In the genomic region with DNA sequence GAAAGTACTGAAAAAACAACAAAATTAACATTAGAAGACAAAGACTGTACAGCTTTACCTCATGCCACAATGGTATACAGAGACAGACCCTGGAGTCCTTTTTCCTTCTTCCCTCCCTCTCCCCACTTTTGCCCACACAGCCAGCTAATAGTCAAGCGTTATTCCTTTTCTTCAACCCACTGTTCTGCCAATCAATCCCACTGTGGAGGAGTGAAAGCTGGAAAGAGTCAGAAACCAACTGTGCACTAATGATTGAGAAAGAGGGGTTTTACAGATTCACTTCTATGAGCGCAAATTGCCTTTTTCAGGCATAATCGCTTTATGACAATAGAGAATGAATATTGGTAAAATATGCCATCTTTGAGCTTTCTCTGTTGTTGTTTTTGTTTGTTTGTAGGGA, we compare ENCODE assay signal across 14 mouse cellular contexts.
"Had no signal": no experiment of that assay in that cellular context is flagged by ENCODE, and none has a peak within 500 bp of the region (broad histone marks: within the 10 kb centered on the region; RNA-seq: fewer than 3 reads in every experiment).

No protein-coding gene starts in this region.

- H3K4me1 ChIP-seq: lung, embryonic 15.5 days; midbrain, embryonic 15.5 days; neural tube, embryonic 12.5 days; stomach, embryonic 15.5 days had no signal

- H3K4me3 ChIP-seq: lung, embryonic 15.5 days; midbrain, embryonic 12.5 days; midbrain, embryonic 15.5 days; neural tube, embryonic 12.5 days; stomach, embryonic 15.5 days had no signal

- H3K27me3 ChIP-seq: lung, embryonic 15.5 days; megakaryocyte, embryonic 14.5 days; midbrain, embryonic 12.5 days; midbrain, embryonic 15.5 days; neural tube, embryonic 12.5 days; stomach, embryonic 15.5 days had no signal

- H3K9me3 ChIP-seq: lung, embryonic 15.5 days; megakaryocyte, embryonic 14.5 days; midbrain, embryonic 12.5 days; midbrain, embryonic 15.5 days; neural tube, embryonic 12.5 days; stomach, embryonic 15.5 days had no signal

- DNase-seq: lung, adult 2 months; lung, postnatal 14 days; lung, postnatal 36 days; right cerebral cortex, postnatal 14 days; thymus, adult 2 months; thymus, postnatal 25 days; thymus, postnatal 4 days had no signal

- H3K9ac ChIP-seq: lung, embryonic 15.5 days; midbrain, embryonic 12.5 days; midbrain, embryonic 15.5 days; neural tube, embryonic 12.5 days; stomach, embryonic 15.5 days had no signal

- ATAC-seq: lung, postnatal 0 days; midbrain, embryonic 15.5 days had no signal

- H3K27ac ChIP-seq: lung, embryonic 15.5 days; midbrain, embryonic 12.5 days; midbrain, embryonic 15.5 days; neural tube, embryonic 12.5 days; stomach, embryonic 15.5 days had no signal

- H3K36me3 ChIP-seq: midbrain, embryonic 12.5 days; midbrain, embryonic 15.5 days; neural tube, embryonic 12.5 days; stomach, embryonic 15.5 days had no signal

- H3K4me2 ChIP-seq: lung, embryonic 15.5 days; midbrain, embryonic 12.5 days; midbrain, embryonic 15.5 days; neural tube, embryonic 12.5 days; stomach, embryonic 15.5 days had no signal
